Mouse (Mus musculus): ENCODE measurements around the gene Fbxl17. TPM values are rescaled to one million over a fixed set of nuclear protein-coding genes. Genes with fewer than 3 reads are reported as not detected.

Fbxl17 gene
- total RNA-seq, 1 experiment from 2014 or later: 17.1 TPM

DNA sequence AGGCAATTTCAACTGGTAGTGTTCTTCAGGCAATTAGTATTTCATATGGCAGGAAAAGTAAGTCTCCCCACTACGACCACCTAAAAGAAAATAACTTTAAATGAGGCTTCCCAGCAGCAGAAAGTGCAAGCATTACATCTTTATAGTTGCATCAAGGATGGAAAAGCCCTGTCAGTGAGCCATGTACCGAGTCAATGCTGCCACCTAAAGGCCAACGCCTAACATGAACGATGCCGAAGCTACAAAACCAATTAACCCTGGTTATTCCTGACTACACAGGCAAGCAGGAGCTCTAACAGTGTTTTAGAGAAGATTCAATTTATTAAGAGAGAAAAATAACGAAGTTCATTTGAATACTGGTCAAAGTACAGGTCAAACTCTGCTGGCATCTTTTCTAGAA lies 32.0 kb downstream of the Fbxl17 start:
- ATAC-seq (ENCODE audit: extremely low read depth, insufficient number of reproducible peaks, low FRiP score, poor library complexity, severe bottlenecking): peak; percentile 86

GRCm38 (mm10) chr17:63465239-63465638 lies 34.6 kb downstream of the Fbxl17 start:
- ATAC-seq (ENCODE audit: extremely low read depth, insufficient number of reproducible peaks, low FRiP score, poor library complexity, severe bottlenecking): no peak

GRCm38 (mm10) chr17:63462512-63462911 lies 37.3 kb downstream of the Fbxl17 start:
- no peak for ATAC-seq (ENCODE audit: extremely low read depth, insufficient number of reproducible peaks, low FRiP score, poor library complexity, severe bottlenecking)

GRCm38 (mm10) chr17:63459712-63460495 lies 39.9 kb downstream of the Fbxl17 start:
- ATAC-seq (ENCODE audit: extremely low read depth, insufficient number of reproducible peaks, low FRiP score, poor library complexity, severe bottlenecking): no peak

DNA sequence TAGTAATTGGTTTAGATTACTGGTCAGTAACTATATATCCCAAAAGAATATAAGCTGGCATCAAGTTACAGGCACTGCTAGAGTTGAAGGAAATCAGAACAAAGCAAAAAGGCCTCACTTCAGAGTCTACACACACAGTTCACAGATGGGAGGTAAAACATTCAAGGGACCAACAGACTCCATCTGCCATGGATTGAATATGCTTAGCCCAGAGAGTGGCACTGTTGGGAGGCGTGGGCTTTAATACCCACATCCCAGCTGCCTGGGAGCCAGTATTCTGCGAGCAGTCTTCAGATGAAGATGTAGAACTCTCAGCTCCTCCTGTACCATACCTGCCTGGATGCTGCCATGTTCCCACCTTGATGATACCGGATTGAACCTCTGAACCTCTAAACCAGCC lies 41.8 kb downstream of the Fbxl17 start:
- ATAC-seq (ENCODE audit: extremely low read depth, insufficient number of reproducible peaks, low FRiP score, poor library complexity, severe bottlenecking): no peak

GRCm38 (mm10) chr17:63451311-63452006 lies 48.4 kb downstream of the Fbxl17 start:
- no peak for ATAC-seq (ENCODE audit: extremely low read depth, insufficient number of reproducible peaks, low FRiP score, poor library complexity, severe bottlenecking)

DNA sequence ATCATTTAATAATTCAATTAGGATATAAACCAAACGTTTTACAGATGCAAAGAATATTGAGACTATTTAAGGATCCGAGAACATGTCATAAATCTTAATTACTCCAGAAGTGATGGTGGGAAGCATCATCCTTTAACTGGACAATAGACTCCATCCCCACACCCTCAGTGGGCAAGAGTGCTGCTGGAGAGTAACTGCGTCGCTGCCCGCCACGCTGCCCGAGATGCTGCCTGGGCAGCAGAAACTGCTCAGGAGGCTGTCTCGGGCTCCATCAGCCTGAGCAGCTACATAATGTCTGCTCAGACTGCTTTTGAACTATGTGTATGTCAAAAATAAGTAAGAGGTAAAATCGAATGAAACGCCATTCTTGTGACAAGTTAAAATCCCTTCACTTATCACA lies 52.1 kb downstream of the Fbxl17 start:
- no peak for ATAC-seq (ENCODE audit: extremely low read depth, insufficient number of reproducible peaks, low FRiP score, poor library complexity, severe bottlenecking)

GRCm38 (mm10) chr17:63446971-63447679 lies 52.7 kb downstream of the Fbxl17 start:
- no peak for ATAC-seq (ENCODE audit: extremely low read depth, insufficient number of reproducible peaks, low FRiP score, poor library complexity, severe bottlenecking)

- no peak for ATAC-seq (ENCODE audit: extremely low read depth, insufficient number of reproducible peaks, low FRiP score, poor library complexity, severe bottlenecking)
These were observed 54.6 kb downstream of the Fbxl17 start for GRCm38 (mm10) chr17:63445212-63445611.

DNA sequence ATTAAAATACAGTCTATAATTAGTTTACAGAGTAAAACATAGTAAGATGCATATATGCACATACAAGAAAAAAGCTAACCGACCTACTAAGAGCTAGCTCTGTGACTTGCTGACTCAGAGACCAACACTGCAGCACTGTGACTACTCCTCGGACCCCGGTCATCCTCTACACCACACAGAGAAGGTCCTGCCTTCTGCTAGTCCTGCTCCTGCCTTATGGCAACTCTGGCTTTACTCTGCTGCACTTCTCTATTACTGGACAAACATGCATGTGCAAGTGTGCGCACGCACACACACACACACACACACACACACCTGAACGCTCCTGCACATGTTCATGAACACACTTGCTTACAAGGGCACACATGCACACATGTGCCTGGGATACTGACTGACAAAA lies 62.4 kb downstream of the Fbxl17 start:
- ATAC-seq (ENCODE audit: extremely low read depth, insufficient number of reproducible peaks, low FRiP score, poor library complexity, severe bottlenecking): no peak

DNA sequence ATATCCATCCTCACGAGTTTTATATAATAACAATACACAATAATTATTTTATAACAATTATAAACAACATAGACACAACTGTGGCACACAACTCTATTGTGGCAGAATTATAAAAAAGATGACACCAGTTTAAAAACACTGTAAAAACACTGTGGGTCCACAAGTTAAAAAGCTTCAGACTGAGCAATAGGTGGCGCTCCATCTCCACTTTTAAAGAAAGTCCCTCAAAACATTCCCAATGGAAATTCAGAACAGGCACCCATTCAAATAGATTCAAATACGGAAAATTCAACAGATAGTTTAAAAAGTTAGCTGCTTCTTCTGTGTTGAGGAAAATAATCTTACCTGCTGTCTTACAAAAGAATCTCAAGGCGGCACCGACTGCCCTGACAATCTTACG lies 65.7 kb downstream of the Fbxl17 start:
- ATAC-seq (ENCODE audit: extremely low read depth, insufficient number of reproducible peaks, low FRiP score, poor library complexity, severe bottlenecking): no peak

DNA sequence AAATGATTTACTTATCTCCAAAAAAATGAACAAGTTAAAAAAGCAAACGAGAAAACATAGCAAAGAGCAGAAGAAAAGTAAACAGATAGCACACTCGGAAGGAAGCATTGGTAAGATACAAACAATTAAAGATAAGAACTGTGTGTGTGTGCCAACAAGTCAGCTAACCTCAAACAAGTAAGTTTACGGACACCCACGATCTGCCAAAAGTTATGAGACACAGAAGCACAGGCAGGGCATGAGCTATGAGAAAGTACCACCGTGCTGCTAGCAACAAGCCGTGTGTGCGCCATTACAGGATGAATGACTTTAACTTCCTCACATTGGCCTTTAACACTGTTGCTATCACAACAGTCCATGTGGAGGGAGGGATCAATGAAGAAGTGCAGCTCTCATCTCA lies 68.2 kb downstream of the Fbxl17 start:
- ATAC-seq (ENCODE audit: extremely low read depth, insufficient number of reproducible peaks, low FRiP score, poor library complexity, severe bottlenecking): no peak

DNA sequence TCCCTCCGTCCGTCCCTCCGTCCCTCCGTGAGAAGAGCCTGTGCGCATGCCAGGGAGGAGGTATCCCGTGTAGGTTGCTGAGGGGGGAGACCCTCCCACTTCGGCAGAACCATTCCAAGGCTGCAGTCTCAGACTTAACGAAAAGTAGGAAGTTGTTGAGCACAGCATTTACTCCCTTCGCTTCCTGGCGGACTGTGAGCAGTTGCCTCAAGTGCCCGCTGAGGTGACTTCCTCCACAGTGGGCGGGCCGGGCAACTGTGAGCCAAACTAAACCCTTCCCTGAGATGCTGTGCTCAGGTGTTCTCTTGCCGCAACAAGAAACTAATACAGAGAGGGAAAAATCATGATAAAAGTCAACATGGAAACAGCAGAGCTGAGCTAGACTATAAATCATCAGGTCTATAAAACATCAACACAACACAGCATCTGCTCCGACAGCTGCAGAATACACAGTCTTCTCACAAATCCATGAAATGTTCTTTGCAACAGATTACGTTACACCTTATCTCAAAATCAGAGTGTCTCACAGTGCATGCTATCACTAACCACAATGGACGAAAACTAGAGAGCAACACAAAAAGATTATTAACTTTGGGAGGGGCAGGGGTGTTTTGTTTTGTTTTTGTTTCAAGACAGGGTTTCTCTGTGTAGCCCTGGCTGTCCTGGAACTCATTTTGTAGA lies 69.3 kb downstream of the Fbxl17 start:
- peak; percentile 30; the same call in 1 of the 2 replicates for ATAC-seq (ENCODE audit: extremely low read depth, insufficient number of reproducible peaks, low FRiP score, poor library complexity, severe bottlenecking)

DNA sequence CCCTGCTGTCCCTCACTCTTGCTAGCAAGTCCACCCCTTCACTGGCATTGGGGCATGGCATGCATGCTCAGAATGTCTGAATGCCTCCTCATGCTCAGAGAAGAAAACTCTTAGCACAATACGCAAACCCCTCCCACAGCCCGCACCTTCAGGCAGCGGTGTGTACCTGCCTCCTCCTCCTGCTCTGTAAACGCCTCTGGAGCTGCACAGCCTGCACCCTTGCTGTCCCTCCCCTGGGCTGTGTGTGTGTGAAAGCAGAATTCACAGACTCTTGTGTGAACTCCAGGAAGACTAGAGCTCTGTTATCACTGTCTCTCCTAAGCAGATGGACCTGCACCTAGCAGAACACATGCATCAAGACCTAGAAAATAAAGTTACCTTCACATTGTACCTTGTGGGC lies 76.0 kb downstream of the Fbxl17 start:
- no peak for ATAC-seq (ENCODE audit: extremely low read depth, insufficient number of reproducible peaks, low FRiP score, poor library complexity, severe bottlenecking)

DNA sequence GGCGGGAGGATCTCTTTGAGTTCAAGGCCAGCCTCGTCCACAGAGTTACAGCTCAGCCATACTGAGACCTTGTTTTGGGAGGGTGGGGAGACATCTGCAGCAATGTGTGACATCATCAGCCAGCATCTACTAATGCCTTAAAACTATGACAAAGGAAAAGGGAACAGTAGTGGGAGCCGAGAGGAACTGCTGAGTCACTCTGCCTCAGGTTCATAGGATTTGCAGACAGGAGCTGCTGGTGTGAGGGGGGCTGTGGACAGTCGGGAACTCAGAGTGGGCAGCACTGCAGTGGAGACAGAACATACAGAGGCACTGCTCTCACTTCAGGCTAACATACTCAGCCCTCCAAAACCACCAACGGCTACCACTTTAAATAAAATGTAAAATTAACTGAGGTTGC lies 77.1 kb downstream of the Fbxl17 start:
- ATAC-seq (ENCODE audit: extremely low read depth, insufficient number of reproducible peaks, low FRiP score, poor library complexity, severe bottlenecking): no peak

DNA sequence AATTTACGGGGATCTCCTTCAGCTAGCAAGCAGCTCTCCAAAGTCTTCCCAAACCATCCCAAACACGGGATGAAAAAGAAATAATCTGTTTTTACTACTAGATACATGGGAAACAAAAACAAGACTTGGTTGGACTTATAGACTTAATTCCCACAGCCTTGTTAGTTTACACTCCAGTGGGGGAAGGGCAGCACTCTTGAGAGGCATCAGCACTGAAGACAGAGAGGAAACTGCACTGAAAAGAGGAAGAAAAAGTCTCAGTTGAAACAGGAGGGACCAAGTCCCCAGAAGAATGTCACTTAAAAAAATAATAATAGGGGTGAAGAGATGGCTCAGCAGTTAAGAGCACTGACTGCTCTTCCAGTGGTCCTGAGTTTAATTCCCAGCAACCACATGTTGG lies 78.0 kb downstream of the Fbxl17 start:
- ATAC-seq (ENCODE audit: extremely low read depth, insufficient number of reproducible peaks, low FRiP score, poor library complexity, severe bottlenecking): no peak

DNA sequence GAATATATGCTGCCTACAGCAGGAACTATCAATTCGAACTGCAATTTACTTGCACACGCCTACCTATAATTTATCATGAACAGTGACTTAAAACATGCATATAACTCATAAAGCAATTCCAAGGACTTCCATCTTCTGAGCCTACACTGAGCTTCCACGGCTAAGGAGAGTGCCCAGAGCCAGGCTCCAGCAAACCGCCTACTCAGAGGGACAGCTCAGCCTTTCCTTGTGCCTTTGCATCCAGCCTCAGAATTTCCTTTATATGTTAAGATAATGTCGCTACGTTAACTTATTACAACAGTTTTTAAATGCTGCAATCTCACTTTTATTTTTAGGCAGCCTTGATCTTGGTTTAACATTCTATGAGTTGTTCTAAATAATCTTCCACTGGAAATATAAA lies 80.3 kb downstream of the Fbxl17 start:
- no peak for ATAC-seq (ENCODE audit: extremely low read depth, insufficient number of reproducible peaks, low FRiP score, poor library complexity, severe bottlenecking)

DNA sequence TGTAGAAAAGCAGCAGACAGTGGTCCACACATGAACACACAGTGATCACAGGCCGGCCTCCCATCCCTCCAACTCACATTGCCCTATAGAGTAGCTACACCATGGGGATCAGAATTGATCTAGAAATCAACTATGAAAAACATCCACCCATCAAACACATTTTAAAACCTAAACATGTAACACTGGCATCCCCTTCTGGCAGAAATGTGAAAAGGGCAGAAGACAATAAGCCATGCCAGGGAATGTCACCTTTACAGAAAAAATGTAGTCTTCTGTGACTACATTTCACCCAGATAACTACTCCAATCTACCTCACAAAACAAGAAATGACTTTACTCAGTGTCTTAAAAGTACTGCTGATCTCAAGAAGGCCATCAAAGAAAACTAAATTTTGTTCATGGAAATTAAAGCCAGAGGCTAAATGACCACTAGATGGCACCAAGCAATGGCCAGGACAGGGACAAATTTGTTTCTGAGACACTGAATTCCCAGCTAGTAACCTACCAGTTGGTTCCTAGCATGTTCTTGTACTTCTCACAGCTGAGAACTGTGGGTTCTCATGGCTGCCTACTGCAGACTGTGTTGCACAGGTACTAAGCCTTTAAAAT lies 85.7 kb downstream of the Fbxl17 start:
- ATAC-seq (ENCODE audit: extremely low read depth, insufficient number of reproducible peaks, low FRiP score, poor library complexity, severe bottlenecking): peak; percentile 23; the same call in 1 of the 2 replicates

DNA sequence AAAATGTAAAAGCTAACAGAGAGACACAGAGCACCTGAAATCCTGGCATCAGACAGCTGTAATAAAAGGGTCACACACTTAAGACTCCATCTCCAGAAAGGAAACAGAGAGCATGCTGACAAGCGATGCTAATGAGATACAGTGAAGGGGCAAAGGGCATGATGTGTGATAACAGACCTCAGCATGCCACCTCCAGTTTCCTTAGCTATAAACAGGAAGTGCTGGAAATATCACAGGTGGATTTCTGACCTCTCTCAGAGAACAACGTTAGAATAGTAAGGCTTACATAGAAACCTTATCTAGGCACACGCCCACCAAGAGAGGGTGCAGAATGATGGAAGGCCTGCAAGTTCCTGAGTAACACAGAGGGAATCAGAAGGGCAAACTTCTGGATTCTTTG lies 88.3 kb downstream of the Fbxl17 start:
- ATAC-seq (ENCODE audit: extremely low read depth, insufficient number of reproducible peaks, low FRiP score, poor library complexity, severe bottlenecking): no peak

Measured in neutrophil, adult 5-6 weeks (primary cell).